Mouse (Mus musculus) right cerebral cortex, adult 2 months (tissue): ENCODE results near the gene Pctp.

Experiments
- DNase-seq, 2 experiments: peaks; one replicate each; pipeline ENCODE4 v3.0.0; 2021 to 2022; ENCODE audit warnings: low spot score in 2 of 2

The Pctp gene

DNA sequence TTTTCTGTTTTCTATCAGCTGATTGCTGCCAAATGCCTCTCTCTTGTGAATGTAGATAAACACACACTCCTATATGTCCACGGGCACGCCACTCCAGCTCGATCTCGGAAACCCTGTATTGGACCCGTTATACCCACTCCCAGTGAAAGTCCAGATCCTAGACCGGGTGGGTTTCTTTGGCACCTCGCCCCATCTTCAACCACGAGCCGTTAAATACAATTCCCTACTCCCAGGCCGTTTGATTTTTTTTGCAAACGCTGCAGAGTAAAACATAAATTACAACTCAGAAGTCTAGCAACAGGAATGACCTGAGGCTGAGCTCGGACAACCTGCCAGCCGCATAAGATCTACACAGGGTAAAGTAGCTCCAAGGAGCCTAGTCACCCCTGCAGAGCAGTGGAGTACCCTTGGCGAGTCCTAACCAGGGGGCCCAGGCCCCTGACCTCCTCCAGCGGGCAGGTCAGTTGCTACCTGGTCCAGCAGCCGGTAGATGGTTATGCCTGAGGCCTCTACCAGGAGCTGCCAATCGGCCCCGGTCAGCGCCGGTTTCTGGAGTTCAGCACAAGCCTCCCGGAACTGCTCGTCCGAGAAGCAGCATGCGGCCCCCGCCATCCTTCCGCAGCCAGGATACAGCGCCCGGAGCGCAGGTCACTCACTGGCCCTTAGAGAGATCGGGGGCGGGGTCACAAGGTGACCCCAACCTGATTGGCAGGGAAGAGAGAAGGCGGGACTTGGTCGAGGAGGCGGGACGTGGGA lies at the start of gene Pctp:
Pctp (minus strand) TSS at position 664 of the 756 bp plus-strand sequence.
- peak in 1 of 2 experiments; percentile 25 for DNase-seq

DNA sequence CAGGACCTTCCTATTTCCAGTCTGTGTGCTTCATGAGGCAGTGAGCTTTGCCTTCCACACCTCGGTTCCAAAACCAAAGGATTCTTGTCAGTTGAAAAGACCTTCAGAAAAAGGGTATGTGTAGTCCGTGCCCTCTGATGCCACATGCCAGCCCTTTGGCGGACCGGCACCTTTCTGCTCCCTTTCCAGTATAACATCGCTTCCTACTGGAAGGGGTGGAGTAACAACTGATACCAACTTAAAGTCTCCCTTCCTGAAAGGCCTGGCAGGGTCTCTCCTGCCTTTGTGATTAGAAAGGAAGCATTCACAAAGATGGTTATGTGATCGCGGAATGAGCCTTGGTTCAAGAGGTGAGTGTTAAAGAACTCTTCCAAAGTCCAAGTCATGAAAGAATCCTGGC lies 47.3 kb upstream of the Pctp start:
- no peak for DNase-seq

DNA sequence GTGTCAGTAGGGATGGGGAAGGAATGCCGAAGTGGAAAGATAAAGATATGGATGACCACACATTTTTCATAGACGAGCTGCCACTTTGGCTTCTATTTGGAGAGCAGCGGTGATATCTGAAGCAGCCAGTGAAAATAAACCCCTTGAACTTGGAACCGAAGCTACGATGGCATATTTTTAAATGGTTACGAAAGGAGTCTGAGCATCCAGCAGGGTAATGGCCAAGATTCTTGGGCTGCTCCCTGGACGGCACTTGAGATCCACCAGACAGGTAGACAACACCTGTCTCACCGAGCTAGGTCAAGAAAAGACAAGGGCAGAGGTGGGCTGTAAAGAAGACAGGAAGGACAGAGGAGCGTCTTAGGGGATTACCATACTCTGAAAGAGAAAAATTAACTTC lies 44.6 kb upstream of the Pctp start:
- no peak for DNase-seq

DNA sequence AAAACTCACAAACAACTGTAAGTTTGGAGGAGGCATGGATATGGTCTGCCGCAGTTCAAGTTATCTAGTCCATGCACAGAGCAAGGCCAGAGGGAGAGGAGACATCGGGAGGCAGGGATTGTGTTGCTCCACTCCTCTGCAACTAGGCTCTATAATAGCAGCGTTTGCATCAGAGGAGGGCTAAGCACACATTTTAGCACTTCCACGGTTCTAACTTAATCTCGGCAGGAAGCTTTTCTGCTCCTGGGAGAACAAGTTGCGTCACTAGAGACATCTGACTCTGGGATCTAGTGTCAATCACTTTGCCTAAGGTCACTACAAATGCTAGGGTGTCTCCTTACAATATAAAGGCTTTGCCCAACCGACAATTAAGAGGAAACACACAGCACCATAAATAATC lies 43.5 kb upstream of the Pctp start:
- DNase-seq, result no peak

DNA sequence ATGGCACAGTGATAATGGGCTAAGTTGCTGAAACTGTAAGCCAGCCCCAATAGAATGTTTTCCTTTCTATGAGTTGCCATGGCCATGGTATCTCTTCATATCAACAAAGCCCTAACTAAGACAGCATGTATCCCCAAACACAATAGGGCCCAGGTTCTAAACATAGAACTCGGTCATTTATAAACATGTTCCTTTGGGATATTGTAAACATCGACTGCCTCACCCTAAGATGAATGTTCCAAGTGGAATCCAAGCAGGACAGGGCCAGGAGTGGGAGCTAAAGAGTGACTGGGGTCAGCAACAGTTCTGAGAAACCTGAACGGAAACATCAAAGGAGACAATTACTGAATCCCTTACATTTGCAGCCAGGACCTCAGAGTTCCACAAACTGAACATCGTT lies 41.8 kb upstream of the Pctp start:
- DNase-seq, result no peak

DNA sequence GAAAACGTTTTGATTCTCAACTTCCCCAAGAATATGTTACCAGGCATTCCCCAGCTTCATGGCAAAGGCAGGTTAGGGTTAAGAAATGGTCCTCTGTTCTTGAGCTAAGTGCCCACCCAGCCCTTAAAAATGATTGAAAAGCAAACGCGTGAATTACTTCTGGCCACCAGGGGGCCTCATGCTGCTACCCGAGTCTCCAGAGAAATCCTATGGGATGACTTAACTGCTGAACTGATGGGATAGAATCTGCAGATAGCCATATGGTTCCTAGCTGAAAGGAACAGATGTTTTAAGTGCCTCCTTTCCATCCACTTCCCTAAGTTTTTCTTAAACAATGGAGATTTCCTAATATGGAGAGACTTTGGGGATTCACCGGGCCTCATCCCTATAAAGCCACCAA lies 35.3 kb upstream of the Pctp start:
- DNase-seq, result peak; percentile 51 to 55

DNA sequence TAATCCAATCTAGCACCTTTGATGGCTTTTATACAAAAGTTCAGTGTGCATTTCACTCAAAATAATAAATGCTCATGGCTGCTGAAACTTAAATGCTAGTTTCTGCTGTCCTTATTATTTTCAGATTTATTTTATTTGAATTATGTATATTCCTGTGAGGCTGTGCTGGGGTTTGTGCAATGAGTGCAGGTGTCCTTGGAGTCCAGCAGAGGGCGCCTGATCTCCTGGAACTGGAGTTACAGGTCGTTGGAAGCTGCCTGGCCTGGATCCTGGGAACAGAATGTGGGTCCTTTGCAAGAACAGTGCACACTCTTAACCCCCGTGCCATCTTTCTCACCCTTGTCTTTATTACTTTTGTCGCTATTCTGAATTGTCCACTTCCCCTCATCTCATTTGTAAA lies 33.7 kb upstream of the Pctp start:
- no peak for DNase-seq

DNA sequence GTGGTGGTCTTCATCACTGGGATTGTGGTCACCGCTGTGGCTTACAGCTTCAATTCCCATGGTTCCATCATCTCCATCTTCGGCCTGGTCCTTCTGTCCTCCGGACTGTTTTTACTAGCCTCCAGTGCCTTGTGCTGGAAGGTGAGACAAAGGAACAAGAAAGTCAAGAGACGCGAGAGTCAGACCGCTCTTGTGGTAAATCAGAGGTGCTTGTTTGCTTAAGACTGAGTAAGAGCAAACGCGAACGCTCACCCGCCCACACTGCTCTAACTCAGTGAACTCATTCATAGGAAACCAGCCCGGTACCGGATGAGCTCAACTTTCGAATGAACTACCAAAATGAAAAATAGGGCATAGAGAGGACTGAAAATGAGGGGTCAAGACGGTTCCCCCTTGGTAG lies 32.8 kb upstream of the Pctp start:
- no peak for DNase-seq

DNA sequence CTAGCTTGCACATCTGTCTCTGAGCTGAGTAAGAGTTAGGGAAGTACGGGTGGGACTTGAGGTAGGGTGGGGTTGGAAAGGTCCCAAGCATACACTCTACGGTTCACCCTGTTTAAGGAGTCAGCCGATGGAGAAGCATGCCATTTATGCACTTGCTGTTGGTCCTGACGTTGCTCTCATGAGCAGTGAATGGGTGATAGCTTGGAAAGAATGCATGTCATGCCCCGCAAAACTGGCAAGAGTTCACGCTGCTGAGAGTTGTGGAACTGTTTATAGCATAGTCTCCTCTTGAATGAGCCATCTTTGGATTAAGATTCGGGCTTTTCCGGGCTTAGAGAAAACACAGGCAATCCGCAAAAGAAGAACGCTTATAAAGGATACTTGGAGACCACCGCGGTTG lies 32.0 kb upstream of the Pctp start:
- no peak for DNase-seq

DNA sequence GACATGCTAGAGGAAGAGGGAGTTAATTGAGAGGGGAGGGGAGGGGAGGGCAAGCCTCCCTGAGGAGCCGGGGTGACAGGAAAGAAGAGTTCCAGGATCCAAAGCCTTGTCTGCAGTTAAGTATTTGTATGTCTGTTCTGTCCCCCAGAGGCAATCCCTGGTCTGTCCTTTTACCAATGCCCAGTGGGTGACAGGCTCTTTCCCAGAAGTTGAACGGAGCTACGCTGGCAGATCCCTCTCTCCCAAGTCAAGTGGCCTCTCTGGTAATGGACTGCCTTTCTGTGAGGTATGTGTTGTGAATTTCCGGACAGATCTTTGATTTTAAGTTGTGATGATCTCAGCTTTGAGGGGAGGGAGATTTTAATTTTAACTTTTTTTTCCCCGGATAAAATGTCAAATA lies 30.7 kb upstream of the Pctp start:
- DNase-seq, result no peak

DNA sequence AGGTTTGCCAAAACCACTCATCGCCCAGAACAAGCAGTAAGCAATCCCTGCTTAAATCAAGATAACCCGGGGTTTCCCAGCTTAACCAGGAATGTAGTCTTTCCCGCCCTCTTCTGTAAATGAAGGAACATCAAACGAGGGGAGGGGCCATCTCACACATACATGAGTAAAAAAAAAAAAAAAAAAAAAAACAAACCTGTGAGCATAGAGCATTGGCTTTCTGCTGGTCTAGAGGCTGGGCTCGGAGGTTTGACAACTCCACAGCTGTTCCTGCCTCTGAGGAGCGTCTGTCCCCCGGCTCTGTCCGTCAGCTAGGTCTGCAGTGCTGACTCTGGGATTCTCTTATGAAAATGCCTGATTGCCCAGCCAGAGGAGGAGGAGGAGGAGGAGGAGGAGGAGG lies 30.1 kb upstream of the Pctp start:
- no peak for DNase-seq

DNA sequence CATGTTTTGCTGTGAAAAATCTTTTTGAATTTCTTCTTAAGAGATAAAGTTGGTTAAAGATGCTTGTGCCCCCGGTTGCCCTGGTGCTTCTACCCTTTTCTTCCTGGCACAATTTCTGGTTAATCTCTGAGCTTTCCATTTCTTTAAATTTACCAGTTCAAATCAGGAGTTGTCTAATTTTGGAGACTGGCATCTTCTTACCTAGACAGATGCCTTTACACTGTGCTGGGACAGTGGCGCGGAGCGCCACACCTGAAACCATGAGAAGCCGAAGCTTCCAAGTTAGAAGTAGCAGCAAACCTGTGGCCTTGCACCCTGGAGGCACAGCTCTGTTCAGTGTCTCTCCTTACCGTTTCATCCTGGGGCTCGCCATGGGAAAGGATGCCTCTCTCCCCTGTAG lies 28.4 kb upstream of the Pctp start:
- no peak for DNase-seq

DNA sequence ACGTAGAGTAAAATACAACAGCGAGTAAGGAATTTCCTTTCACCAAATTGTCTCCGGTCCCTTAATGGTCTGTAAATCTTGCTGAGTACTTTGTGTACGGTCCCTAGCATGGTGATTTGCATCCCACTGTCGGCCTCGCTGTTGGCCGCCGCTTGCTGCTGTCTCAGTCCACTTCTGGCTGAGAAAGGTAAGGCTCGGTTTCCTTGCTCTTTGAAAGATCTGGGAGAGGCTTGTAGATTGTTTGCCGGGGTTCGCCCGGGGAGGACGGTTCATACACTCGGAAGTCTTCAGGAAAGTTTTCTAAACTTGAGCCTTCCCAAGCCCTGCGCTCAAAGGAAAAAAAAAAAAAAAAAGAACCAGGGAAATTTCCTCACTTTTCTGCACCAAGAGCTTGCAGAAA lies 27.9 kb upstream of the Pctp start:
- peak; percentile 25 to 49 for DNase-seq

DNA sequence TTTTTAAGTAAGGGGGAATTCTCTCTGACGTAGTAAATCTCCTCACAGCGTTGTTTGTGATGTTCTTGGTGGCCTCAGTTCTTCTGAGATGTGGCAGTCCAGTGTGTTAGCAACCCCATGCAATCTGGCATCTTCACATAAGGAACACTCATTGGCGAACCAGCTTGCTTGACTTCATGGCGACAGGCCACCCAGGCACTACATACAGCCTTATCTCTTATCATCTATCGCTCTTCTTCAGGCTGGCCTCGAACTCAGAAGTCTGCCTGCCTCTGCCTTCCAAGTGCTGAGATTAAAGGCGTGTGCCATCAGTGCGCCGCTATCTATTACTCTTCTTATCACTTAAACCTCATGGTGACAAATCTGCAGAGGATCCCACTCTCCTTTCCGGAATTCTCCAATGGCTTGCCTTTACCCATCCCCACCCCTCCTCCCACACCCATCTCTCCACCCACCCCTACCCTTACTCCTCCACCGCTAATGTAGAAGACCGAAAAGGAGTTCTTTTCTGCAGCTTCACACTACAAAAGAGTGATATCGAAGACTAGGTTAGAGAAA lies 27.2 kb upstream of the Pctp start, which contains the start of gene Tmem100:
Tmem100 (plus strand) TSS at position 508 of the 558 bp plus-strand sequence.
- DNase-seq, result no peak

DNA sequence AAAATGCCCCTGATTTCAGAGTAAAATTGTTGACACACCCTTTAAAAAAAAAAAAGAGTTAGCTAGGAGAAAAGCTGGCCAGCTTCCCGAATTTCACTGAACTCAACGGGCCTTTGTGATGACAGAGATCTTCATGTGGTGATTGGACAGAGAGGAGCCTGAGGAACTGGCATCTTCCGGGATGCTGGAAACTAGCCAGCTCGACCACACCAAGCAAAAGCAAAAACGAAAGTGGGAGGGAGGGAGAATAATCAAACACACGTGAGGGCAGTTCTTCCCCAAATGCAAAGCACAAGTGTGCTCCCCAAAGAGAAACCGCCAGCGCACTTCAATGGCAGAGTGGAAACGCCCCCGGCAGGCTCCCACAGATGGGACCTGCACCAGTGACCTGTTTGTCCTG lies 26.7 kb upstream of the Pctp start:
- DNase-seq, result peak in 1 of 2 experiments; percentile 11

DNA sequence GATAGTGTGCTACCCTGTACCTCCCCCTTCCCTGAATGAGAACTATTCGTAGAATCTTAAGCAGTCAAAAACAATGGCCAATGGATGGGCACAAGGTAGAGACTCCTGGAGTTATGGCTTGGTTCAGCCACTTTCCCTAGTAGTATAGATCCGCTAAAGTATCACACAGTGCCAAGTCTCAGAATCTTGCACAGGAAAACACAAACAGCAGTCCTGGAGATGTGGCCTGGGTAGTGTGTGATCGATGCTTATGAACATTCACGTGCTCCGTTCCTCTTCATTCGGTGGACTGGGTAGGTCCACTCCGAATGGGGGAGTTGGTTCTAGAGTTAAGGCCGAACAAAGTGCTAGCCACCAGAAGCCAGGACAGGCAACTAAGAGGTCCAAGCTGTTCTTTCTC lies 26.1 kb upstream of the Pctp start:
- DNase-seq, result no peak

DNA sequence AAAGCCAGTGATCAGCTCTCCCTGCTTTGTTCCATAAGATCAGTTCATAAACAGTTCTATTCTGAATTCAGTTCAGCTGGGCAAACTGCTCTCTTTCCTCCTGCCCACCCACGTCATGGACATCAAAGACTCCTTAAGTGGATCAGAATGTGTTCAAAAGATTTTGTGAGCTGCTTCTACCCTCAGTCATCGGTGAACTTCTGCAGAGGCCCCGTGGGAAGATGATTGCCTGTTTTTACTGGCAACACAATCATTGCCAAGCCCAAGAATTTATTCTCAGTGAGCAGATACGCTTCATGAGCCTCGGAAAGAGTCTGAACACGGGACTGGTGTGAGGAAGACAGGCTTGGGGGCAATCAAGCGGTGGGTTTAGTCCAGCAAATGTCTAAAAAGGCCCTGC lies 24.5 kb upstream of the Pctp start:
- DNase-seq, result no peak

DNA sequence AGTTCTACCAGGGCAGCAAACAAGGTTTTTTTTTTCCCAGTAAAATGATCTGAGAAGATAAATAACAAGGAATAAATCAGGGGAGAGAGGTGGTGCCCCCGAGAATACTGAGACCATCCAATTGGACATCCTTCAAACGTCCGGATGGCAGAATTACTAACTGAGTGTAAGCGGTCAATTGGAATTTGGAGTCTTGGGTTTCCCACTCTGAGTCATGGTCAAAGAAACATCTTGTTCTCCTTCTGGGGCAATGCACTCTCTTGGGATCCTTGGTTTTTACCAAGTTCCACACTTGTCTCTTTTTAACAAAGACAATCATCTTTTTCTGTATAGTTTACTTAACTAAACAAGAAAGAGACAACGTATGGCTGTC lies 24.1 kb upstream of the Pctp start:
- no peak for DNase-seq

DNA sequence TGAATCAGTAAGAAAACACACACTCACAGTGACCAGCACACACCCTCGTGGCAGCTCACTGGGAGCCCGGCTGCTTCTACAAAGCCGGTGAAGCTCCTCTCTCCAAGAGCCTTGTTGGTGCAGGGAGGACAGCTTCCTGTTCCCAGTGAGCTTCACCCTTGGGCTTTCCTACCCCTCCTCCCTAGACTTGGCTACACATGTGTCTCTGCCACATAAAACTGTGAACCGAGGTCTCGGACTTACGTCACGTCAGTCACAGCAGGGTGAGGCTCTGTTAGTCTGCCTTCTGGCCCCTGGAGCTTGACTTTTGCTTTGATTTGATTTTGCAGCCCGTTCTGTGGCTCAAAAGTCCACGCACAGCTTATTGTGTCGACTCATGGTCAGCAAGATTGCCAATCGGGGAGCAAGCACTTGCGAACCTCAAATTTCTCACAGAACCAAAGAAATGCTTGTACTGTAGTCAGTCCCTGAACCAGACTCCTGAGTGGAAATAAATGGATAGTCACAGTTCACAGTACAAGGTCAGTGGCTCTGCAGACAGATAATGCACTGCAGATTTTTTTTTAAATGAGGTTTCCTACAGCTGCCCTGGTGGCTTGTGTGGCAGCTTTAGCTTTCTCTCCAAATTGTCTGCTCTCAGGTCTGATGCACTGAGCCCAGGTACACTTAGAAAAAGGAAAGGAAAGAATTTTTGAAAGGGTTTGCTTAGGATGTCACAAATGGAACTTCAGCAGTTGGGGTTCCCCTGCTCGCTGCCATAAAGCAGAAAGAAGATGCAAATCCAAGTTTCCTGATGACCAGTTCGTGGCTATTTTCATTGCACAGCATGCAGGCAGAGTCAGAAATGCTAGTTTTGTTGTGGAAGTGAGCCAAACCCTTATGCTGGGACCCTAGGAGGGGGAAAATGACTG lies 23.5 kb upstream of the Pctp start:
- DNase-seq, result no peak

DNA sequence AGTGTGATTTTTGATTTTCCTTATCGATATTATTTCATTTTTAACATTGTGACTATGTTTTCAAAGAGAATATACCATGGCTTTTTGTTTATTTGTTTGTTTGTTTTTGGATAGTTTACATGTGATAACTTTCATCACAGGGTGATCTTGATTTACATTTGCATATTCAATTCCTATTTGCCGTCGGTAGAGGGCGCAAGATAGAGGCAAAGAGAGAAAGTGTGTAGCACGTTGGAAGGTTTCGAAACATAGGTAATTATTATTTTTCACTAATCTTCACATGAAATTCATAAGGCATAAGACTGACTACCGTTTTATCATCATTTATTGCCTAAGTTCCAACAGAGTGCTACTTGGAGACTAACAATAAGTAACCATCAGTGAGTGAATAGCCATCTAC lies 16.5 kb upstream of the Pctp start:
- DNase-seq, result peak in 1 of 2 experiments; percentile 65

DNA sequence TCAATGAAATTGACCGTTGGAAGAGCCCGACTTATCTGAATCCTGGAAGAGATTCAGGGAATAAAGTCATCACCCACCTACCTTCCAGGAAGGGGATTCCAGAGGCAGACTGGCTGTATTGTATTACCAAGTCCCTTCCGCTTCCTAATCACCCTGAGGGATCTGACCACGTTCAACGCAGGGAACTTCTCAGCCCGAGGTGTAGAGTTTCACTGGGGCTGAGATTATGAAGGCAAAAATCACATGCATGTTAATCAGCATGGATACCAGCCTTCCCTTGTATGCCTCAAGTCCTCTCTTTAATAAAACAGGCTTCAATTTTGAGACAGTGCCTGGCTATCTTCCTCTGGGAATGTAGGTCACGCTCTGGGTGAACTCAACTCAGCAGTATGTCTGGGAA lies 12.6 kb upstream of the Pctp start:
- no peak for DNase-seq

DNA sequence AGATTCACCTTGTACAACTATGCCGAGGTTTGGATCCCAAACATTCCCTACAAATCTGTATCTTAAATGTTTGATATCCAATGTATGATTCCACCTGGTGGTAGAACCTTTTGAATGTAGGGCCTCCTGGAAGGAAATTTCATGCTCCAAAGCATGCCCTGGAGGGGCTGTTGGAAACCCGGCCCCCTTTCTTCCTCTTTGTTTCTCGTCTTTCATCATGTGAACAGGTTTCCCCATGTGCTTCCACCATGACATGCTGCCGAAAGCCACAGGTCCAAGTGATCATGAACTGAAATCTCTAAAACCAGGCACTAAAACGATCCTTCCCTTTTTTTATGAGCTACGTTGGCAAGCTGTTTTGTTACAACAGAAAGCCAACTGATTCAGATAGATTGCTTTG lies 11.0 kb upstream of the Pctp start:
- no peak for DNase-seq
